Mouse (Mus musculus) CD4-positive, CD25-positive, alpha-beta regulatory T cell (primary cell): ENCODE measurements around the gene Rad9a. TPM values are rescaled to one million over a fixed set of nuclear protein-coding genes. Genes with fewer than 3 reads are reported as not detected.

Source experiments
- polyA plus RNA-seq: library from polyadenylated mRNA; unstranded; fragments of 100-300 nt; shearing (Covaris generic); gene quantifications from one replicate; pipeline ENCODE4 v1.2.1, GENCODE M21; 2017

The Rad9a gene
- 80.3 TPM for polyA plus RNA-seq

GRCm38 (mm10) chr19:4201291-4201909, at the start of gene Rad9a:
Rad9a (minus strand) TSS chr19:4201662.

GRCm38 (mm10) chr19:4231253-4232185, 30.1 kb upstream of the Rad9a start, which contains the start of gene Pold4:
Pold4 (plus strand) TSS chr19:4231899.

GRCm38 (mm10) chr19:4214071-4214770, 12.8 kb upstream of the Rad9a start, which contains the start of the genes Clcf1 and AC109138.7:
Clcf1 (plus strand) TSS chr19:4214238.
AC109138.7 (plus strand) TSS chr19:4214357.

GRCm38 (mm10) chr19:4191528-4192250, 9.8 kb downstream of the Rad9a start, which contains the start of gene Ppp1ca:
Ppp1ca (plus strand) TSS chr19:4192065.

GRCm38 (mm10) chr19:4190831-4191334, 10.6 kb downstream of the Rad9a start, which contains the start of gene Tbc1d10c:
Tbc1d10c (minus strand) TSS chr19:4191284.

GRCm38 (mm10) chr19:4175368-4175947, 26.0 kb downstream of the Rad9a start, which contains the start of gene Carns1:
Carns1 (minus strand) TSS chr19:4175479.

GRCm38 (mm10) chr19:4162646-4163542, 38.6 kb downstream of the Rad9a start, which contains the start of gene Rps6kb2:
Rps6kb2 (minus strand) TSS chr19:4163354.

GRCm38 (mm10) chr19:4153232-4153654, 48.2 kb downstream of the Rad9a start, which contains the start of gene Ptprcap:
Ptprcap (plus strand) TSS chr19:4153604.

GRCm38 (mm10) chr19:4148491-4148806, 53.0 kb downstream of the Rad9a start, which contains the start of gene Coro1b:
Coro1b (plus strand) TSS chr19:4148619.

Other genes with a start within 250 kb of the Rad9a start
- not detected for gene Aldh3b3, start 243.0 kb downstream of the Rad9a start, polyA plus RNA-seq
- not detected for gene Aldh3b2, start 229.3 kb downstream of the Rad9a start, polyA plus RNA-seq
- gene Acy3, start 215.1 kb downstream of the Rad9a start, polyA plus RNA-seq, result 0.60 TPM
- not detected for gene Tbx10, start 208.9 kb downstream of the Rad9a start, polyA plus RNA-seq
- 17.6 TPM for gene Nudt8, start 201.1 kb downstream of the Rad9a start, polyA plus RNA-seq
- 2.0 TPM for gene Gm49405, start 201.0 kb downstream of the Rad9a start, polyA plus RNA-seq
- gene Doc2g, start 198.3 kb downstream of the Rad9a start, polyA plus RNA-seq, result 3.5 TPM
- 164 TPM for gene Ndufv1, start 188.9 kb downstream of the Rad9a start, polyA plus RNA-seq
- 512 TPM for gene Gstp1, start 163.7 kb downstream of the Rad9a start, polyA plus RNA-seq
- gene Gstp2, start 155.6 kb downstream of the Rad9a start, polyA plus RNA-seq, result 2.0 TPM
- gene Gstp3, start 142.1 kb downstream of the Rad9a start, polyA plus RNA-seq, result 96.6 TPM
- gene Cabp2, start 120.1 kb downstream of the Rad9a start, polyA plus RNA-seq, result not detected
- 799 TPM for gene Cdk2ap2, start 104.5 kb downstream of the Rad9a start, polyA plus RNA-seq
- gene Pitpnm1, start 101.7 kb downstream of the Rad9a start, polyA plus RNA-seq, result 330 TPM
- gene Aip, start 75.8 kb downstream of the Rad9a start, polyA plus RNA-seq, result 195 TPM
- not detected for gene Gpr152, start 61.9 kb downstream of the Rad9a start, polyA plus RNA-seq
- gene Cabp4, start 57.6 kb downstream of the Rad9a start, polyA plus RNA-seq, result 0.41 TPM
- 394 TPM for gene Coro1b, start 53.0 kb downstream of the Rad9a start, polyA plus RNA-seq
- 1,480 TPM for gene Ptprcap, start 48.1 kb downstream of the Rad9a start, polyA plus RNA-seq
- 49.1 TPM for gene Rps6kb2, start 38.3 kb downstream of the Rad9a start, polyA plus RNA-seq
- gene Carns1, start 26.2 kb downstream of the Rad9a start, polyA plus RNA-seq, result 36.9 TPM
- 782 TPM for gene Tbc1d10c, start 10.4 kb downstream of the Rad9a start, polyA plus RNA-seq
- 1,094 TPM for gene Ppp1ca, start 9.6 kb downstream of the Rad9a start, polyA plus RNA-seq
- gene Clcf1, start 12.6 kb upstream of the Rad9a start, polyA plus RNA-seq, result 38.4 TPM
- gene AC109138.7, start 12.7 kb upstream of the Rad9a start, polyA plus RNA-seq, result 0.61 TPM
- gene Pold4, start 30.2 kb upstream of the Rad9a start, polyA plus RNA-seq, result 113 TPM
- 0.73 TPM for gene Ssh3, start 67.5 kb upstream of the Rad9a start, polyA plus RNA-seq
- 7.3 TPM for gene Ankrd13d, start 81.5 kb upstream of the Rad9a start, polyA plus RNA-seq
- gene Grk2, start 104.6 kb upstream of the Rad9a start, polyA plus RNA-seq, result 238 TPM
- 71.8 TPM for gene Kdm2a, start 196.6 kb upstream of the Rad9a start, polyA plus RNA-seq
- gene Rhod, start 237.8 kb upstream of the Rad9a start, polyA plus RNA-seq, result 4.6 TPM